Mouse (Mus musculus) ES-E14 (cell line): ENCODE results near the gene Fam3c.

Source experiments
- CHD2 ChIP-seq: IDR thresholded peaks from 2 replicates; pipeline ENCODE4 v1.6.1; 2014; ENCODE audit warnings: mild to moderate bottlenecking, low read depth, low read length, inconsistent platforms
- HCFC1 ChIP-seq: IDR thresholded peaks from 2 replicates; pipeline ENCODE4 v1.6.1; 2012; ENCODE audit warnings: low read length, inconsistent platforms, borderline replicate concordance; ENCODE audit not compliant: insufficient read depth
- MAFK ChIP-seq: IDR thresholded peaks from 2 replicates; pipeline ENCODE4 v1.6.1; 2014; ENCODE audit warnings: mild to moderate bottlenecking, low read depth, low read length, inconsistent platforms; ENCODE audit not compliant: insufficient read depth
- ZC3H11A ChIP-seq: IDR thresholded peaks from 2 replicates; pipeline ENCODE4 v1.6.1; 2012; ENCODE audit warnings: low read depth, mild to moderate bottlenecking, inconsistent platforms, low read length, borderline replicate concordance
- ZNF384 ChIP-seq: IDR thresholded peaks from 2 replicates; pipeline ENCODE4 v1.6.1; 2012; ENCODE audit warnings: low read depth, low read length, inconsistent platforms

- TF ChIP-seq ZNF384 (no peak), ZC3H11A (no peak), MAFK (no peak), CHD2 (no peak), HCFC1 (no peak)
These were observed 5.8 kb downstream of the Fam3c start for GRCm38 (mm10) chr6:22350239-22350571.
